Mouse (Mus musculus) E14TG2a.4 (cell line): ENCODE measurements around the gene Ndufa8.
A peak's percentile ranks its signal among the peaks of the same experiment; 100 is the strongest.

Experiments used
- H3K27me3 ChIP-seq: 2 replicates; pipeline ENCODE4 v1.6.1; 2014; ENCODE audit warnings: low read length, control low read depth; ENCODE audit not compliant: insufficient read depth
- H3K36me3 ChIP-seq: 2 replicates; pipeline ENCODE4 v1.6.1; 2014; ENCODE audit warnings: low read length, control low read depth; ENCODE audit not compliant: insufficient read depth
- H3K4me1 ChIP-seq: replicated peaks from 2 replicates; pipeline ENCODE4 v1.6.1; 2014; ENCODE audit warnings: low read depth, low read length, control low read depth
- H3K4me3 ChIP-seq: replicated peaks from 2 replicates; pipeline ENCODE4 v1.5.1; 2014; ENCODE audit warnings: mild to moderate bottlenecking, low read length
- H3K9me3 ChIP-seq: 2 replicates; pipeline ENCODE4 v1.6.1; 2014; ENCODE audit warnings: low read length, control low read depth
- CTCF ChIP-seq: conservative IDR thresholded peaks from 2 replicates; pipeline ENCODE4 v1.5.1; 2014; ENCODE audit warnings: low read length
- NANOG ChIP-seq: IDR thresholded peaks from 2 replicates; pipeline ENCODE4 v1.6.1; 2014; ENCODE audit warnings: borderline replicate concordance, low read length, mixed read lengths
- POU5F1 ChIP-seq: IDR thresholded peaks from 2 replicates; pipeline ENCODE4 v1.6.1; 2014; ENCODE audit warnings: low read length, borderline replicate concordance

The Ndufa8 gene

GRCm38 (mm10) chr2:36048748-36049566, at the start of gene Ndufa8, which contains the start of gene Morn5:
Gene Ndufa8 (minus strand): TSS chr2:36049406.
Gene Morn5 (plus strand): TSS chr2:36049458.
- Histone ChIP-seq H3K27me3 (peaks cover 13% of the 10 kb centered on the region), H3K36me3 (peaks cover 21% of the 10 kb centered on the region), H3K9me3 (no peaks in the 10 kb centered on the region), H3K4me3 (peak within 1 kb of the TSS; percentile 93), H3K4me1 (peaks cover 25% of the 10 kb centered on the region)
- TF ChIP-seq NANOG, result no peak
- no peak for TF ChIP-seq CTCF
- TF ChIP-seq POU5F1, result no peak

GRCm38 (mm10) chr2:36098021-36098420, 48.8 kb upstream of the Ndufa8 start:
- H3K4me1 ChIP-seq, result peaks cover 61% of the 10 kb centered on the region
- H3K27me3 ChIP-seq, result peaks cover 99% of the 10 kb centered on the region
- TF ChIP-seq CTCF, result no peak
- TF ChIP-seq POU5F1, result no peak
- TF ChIP-seq NANOG, result no peak
- no peak overlapping the region for H3K4me3 ChIP-seq
- no peaks in the 10 kb centered on the region for H3K36me3 ChIP-seq
- H3K9me3 ChIP-seq, result no peaks in the 10 kb centered on the region

GRCm38 (mm10) chr2:36097129-36097815, 48.1 kb upstream of the Ndufa8 start:
- Histone ChIP-seq H3K9me3 (no peaks in the 10 kb centered on the region), H3K27me3 (peaks cover 99% of the 10 kb centered on the region), H3K36me3 (no peaks in the 10 kb centered on the region), H3K4me1 (peaks cover 54% of the 10 kb centered on the region), H3K4me3 (no peak overlapping the region)
- TF ChIP-seq NANOG, result no peak
- TF ChIP-seq CTCF, result no peak
- no peak for TF ChIP-seq POU5F1

GRCm38 (mm10) chr2:36093914-36094475, 44.8 kb upstream of the Ndufa8 start:
- H3K36me3 ChIP-seq, result no peaks in the 10 kb centered on the region
- peaks cover 96% of the 10 kb centered on the region for H3K27me3 ChIP-seq
- H3K9me3 ChIP-seq, result no peaks in the 10 kb centered on the region
- H3K4me1 ChIP-seq, result peaks cover 66% of the 10 kb centered on the region
- no peak for TF ChIP-seq POU5F1
- TF ChIP-seq CTCF, result no peak
- TF ChIP-seq NANOG, result no peak
- H3K4me3 ChIP-seq, result peak overlapping the region; percentile 68

- peaks cover 94% of the 10 kb centered on the region for H3K27me3 ChIP-seq
- no peaks in the 10 kb centered on the region for H3K36me3 ChIP-seq
- TF ChIP-seq NANOG (no peak), POU5F1 (no peak), CTCF (no peak)
- peaks cover 65% of the 10 kb centered on the region for H3K4me1 ChIP-seq
- no peaks in the 10 kb centered on the region for H3K9me3 ChIP-seq
- H3K4me3 ChIP-seq, result no peak overlapping the region
Observed at GRCm38 (mm10) chr2:36093301-36093700, 44.1 kb upstream of the Ndufa8 start.

- H3K27me3 ChIP-seq, result peaks cover 93% of the 10 kb centered on the region
- no peak overlapping the region for H3K4me3 ChIP-seq
- peaks cover 60% of the 10 kb centered on the region for H3K4me1 ChIP-seq
- TF ChIP-seq CTCF, result no peak
- no peak for TF ChIP-seq NANOG
- no peak for TF ChIP-seq POU5F1
- H3K36me3 ChIP-seq, result no peaks in the 10 kb centered on the region
- H3K9me3 ChIP-seq, result no peaks in the 10 kb centered on the region
Observed at GRCm38 (mm10) chr2:36092748-36093147, 43.5 kb upstream of the Ndufa8 start.

- TF ChIP-seq POU5F1, result no peak
- TF ChIP-seq NANOG, result no peak
- no peak for TF ChIP-seq CTCF
- peak overlapping the region; percentile 84 for H3K4me3 ChIP-seq
- H3K9me3 ChIP-seq, result no peaks in the 10 kb centered on the region
- no peaks in the 10 kb centered on the region for H3K36me3 ChIP-seq
- H3K4me1 ChIP-seq, result peaks cover 54% of the 10 kb centered on the region
- H3K27me3 ChIP-seq, result peaks cover 92% of the 10 kb centered on the region
Observed at GRCm38 (mm10) chr2:36090853-36091741, 41.9 kb upstream of the Ndufa8 start.
